Mouse (Mus musculus) small intestine, adult 2 months (tissue): ENCODE measurements around the gene Nmnat3.

Experiments used
- CTCF ChIP-seq: fragments of 200-500 bp; IDR thresholded peaks from 2 replicates; pipeline ENCODE4 v1.5.1; 2012; ENCODE audit warnings: low read depth, mild to moderate bottlenecking, control low read depth, inconsistent platforms, low read length, moderate library complexity, mixed read lengths; ENCODE audit not compliant: insufficient replicate concordance, insufficient read length; ENCODE audit errors: extremely low read depth
- POLR2A ChIP-seq: fragments of 200-500 bp; IDR thresholded peaks from 2 replicates; pipeline ENCODE4 v1.6.1; 2012; ENCODE audit warnings: low read depth, mild to moderate bottlenecking, control low read depth, inconsistent platforms, low read length, moderate library complexity

DNA sequence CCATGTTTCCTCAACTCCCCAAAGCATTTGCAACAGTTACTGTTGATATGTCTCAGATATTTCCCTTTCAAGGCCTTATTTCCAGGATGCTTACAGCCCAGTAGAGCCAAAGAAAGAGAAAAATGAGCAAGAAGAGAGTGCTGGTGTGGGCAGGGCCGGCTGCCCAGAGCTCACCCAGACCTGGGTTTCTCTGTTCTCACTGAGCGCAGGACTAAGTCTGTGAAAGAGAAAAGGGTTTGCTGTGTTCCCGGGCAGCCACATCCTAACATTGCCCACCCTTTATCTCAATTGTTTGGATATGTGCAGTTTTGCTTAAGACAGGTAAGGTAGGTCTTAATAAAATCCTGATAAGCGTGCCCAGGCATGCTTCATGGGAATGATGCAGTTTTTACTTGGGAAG, 92.5 kb downstream of the Nmnat3 start:
- TF ChIP-seq CTCF: no peak
- TF ChIP-seq POLR2A: no peak
